In the genomic region with DNA sequence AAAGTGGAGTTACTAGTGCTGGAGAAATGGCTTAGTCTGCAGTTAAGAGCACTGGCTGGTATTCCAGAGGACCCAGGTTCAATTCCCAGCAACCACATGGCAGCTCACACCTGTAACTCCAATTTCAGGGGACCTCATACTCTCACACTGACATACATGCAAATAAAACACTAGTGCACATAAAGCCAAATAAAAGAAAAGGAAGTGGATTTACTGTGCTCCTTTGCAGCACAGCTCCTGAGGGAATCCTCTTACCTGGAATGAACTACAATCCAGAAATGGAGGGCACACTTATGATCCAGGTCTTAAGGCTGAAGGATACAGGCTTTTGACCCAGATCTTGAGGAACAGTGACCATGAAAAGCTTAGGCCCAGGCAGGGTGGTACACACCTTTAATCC, we compare ENCODE assay signal across 30 mouse cellular contexts. TPM values are rescaled to one million over a fixed set of nuclear protein-coding genes. Genes with fewer than 3 reads are reported as not detected.
"Had no signal": no experiment of that assay in that cellular context is flagged by ENCODE, and none has a peak within 500 bp of the region (broad histone marks: within the 10 kb centered on the region; RNA-seq: fewer than 3 reads in every experiment).

No protein-coding gene starts in this region.

- H3K36me3 ChIP-seq: neural tube, embryonic 13.5 days; stomach, embryonic 15.5 days had no signal

- DNase-seq: kidney, adult 9 months; kidney, postnatal 14 days; kidney, postnatal 4 days; layer of hippocampus, adult 9-11 months; layer of hippocampus, postnatal 36 days; left cerebral cortex, postnatal 4 days; liver, postnatal 0 days; lung, embryonic 14.5 days; right cerebral cortex, adult 18-20 months; right cerebral cortex, postnatal 14 days; spleen, adult 18-20 months; thymus, postnatal 25 days had no signal

- ATAC-seq: liver, postnatal 0 days; lung, postnatal 0 days; midbrain, embryonic 16.5 days had no signal

- H3K4me2 ChIP-seq: limb, embryonic 12.5 days; limb, embryonic 15.5 days; liver, embryonic 11.5 days; lung, embryonic 14.5 days; midbrain, embryonic 12.5 days; neural tube, embryonic 13.5 days; stomach, embryonic 15.5 days had no signal

- H3K27me3 ChIP-seq: limb, embryonic 12.5 days; limb, embryonic 15.5 days; midbrain, embryonic 12.5 days; neural tube, embryonic 13.5 days; stomach, embryonic 15.5 days had no signal

- H3K9me3 ChIP-seq: limb, embryonic 12.5 days; limb, embryonic 15.5 days; midbrain, embryonic 12.5 days; neural tube, embryonic 13.5 days; stomach, embryonic 15.5 days had no signal

- H3K27ac ChIP-seq: left cerebral cortex, adult 2 months; limb, embryonic 12.5 days; limb, embryonic 15.5 days; liver, embryonic 14.5 days; macrophage; midbrain, embryonic 12.5 days; neural tube, embryonic 13.5 days; stomach, embryonic 15.5 days had no signal

- H3K4me3 ChIP-seq: left cerebral cortex, adult 2 months; limb, embryonic 12.5 days; limb, embryonic 15.5 days; midbrain, embryonic 12.5 days; myocyte; neural tube, embryonic 13.5 days; stomach, embryonic 15.5 days had no signal

- H3K9ac ChIP-seq: limb, embryonic 12.5 days; limb, embryonic 15.5 days; liver, embryonic 14.5 days; liver, postnatal 0 days; lung, embryonic 14.5 days; midbrain, embryonic 12.5 days; neural tube, embryonic 13.5 days; stomach, embryonic 15.5 days had no signal

RNA-seq across cellular contexts. Expression of gene Gm10197, which starts 22.1 kb away (rescaled TPM):
- total RNA-seq: layer of hippocampus, adult 18-20 months; layer of hippocampus, postnatal 36 days; left cerebral cortex, adult 2 months; left cerebral cortex, postnatal 14 days; left cerebral cortex, postnatal 4 days; megakaryocyte, adult 5-6 weeks; monocyte, adult 5-6 weeks; neutrophil, adult 5-6 weeks had no signal
- polyA plus RNA-seq: kidney, embryonic 16.5 days; limb, embryonic 12.5 days; limb, embryonic 15.5 days; liver, embryonic 11.5 days; liver, embryonic 14.5 days; liver, postnatal 0 days; lung, postnatal 0 days; macrophage; midbrain, embryonic 12.5 days; midbrain, embryonic 16.5 days; myocyte; neural tube, embryonic 13.5 days had no signal
